Mouse (Mus musculus): ENCODE measurements around the gene Gm21905.

Gm21905 gene

DNA sequence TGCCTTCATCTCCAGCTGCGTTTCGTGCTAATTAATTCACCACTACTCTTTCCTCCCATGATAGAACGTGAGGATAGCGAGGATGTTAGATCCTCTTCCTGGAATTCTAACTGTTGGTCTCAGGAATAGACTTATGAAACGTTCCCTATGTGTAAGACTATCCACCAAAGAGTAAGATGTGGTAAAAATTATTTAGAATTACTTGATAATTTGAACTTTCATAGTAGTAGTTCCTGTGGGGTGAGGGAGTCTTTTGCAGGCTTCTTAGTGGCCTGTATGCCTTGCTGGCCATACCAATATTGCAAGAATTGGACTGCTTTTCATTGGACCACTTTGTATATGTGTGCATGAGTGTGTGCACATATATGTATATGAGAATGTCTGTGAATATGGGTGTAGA is at the start of gene Gm21905:
Gene Gm21905 (minus strand): TSS at position 101 of the 400 bp plus-strand sequence.
- DNase-seq (ENCODE audit: inconsistent ontology term), result no peak

DNA sequence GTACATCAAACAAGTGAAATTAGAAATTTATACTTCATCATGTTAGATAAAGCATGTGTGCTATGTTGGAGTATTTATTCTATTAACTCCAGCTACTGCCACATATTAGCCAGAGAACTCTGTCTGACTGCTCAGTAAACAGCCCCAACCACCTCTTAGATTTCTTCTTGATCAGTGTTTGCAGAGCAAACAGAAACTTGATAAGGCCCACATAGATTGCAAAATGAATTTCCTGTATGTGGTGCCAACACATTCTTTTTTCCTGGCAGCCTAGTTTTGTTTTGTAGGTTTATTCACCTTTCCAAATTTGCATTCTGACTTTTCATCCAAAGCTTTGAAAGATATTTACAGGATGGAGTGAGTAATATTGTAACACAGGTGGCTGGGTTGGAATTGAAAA is 44.2 kb upstream of the Gm21905 start:
- DNase-seq (ENCODE audit: inconsistent ontology term), result no peak

DNA sequence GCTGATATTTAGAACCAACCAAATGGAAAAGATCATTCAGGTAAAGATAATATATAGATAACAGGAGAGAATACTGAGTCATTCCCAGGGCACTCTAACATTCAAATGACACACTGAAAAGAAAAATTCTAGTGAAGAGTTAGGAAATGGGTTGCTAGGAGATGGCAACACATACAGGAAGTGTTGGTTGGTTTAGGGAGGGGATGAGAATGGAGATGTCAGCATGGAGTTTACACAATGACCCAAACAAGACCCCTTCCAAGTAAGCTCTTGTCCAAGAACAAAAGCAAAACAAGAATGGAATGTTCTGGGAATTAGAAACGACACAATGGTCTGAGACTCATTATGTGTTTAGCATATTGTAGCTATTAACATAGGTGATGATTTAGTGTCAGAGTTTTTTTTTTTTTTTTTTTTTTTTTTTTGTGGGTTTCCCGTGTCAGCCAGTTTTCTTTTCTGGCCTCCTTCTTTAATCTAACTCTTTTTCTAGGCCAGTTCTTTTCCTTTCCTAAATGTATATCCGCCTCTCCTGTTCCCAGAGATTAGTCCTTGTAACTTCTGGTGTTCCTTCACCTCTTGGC is 35.8 kb upstream of the Gm21905 start:
- DNase-seq (ENCODE audit: inconsistent ontology term), result peak; percentile 14

DNA sequence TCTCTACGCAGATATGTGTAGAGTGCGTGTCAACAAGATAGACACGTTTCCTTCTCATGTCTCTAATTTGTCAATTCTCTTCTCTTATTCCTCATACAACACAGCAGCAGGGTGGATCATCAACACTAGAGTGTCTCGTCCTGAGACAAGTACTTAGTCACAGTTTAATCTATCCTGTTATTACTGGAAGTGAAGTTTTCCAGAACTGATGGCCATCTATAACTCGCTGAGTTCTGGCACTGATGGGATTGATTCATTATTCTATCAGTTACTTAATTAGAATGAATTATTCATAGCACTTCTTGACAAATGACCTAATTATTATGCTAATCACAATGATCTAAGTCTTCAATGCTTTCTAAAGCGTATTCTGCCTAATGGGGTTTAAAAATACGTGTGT is 23.3 kb upstream of the Gm21905 start:
- peak; percentile 16 for DNase-seq (ENCODE audit: inconsistent ontology term)

DNA sequence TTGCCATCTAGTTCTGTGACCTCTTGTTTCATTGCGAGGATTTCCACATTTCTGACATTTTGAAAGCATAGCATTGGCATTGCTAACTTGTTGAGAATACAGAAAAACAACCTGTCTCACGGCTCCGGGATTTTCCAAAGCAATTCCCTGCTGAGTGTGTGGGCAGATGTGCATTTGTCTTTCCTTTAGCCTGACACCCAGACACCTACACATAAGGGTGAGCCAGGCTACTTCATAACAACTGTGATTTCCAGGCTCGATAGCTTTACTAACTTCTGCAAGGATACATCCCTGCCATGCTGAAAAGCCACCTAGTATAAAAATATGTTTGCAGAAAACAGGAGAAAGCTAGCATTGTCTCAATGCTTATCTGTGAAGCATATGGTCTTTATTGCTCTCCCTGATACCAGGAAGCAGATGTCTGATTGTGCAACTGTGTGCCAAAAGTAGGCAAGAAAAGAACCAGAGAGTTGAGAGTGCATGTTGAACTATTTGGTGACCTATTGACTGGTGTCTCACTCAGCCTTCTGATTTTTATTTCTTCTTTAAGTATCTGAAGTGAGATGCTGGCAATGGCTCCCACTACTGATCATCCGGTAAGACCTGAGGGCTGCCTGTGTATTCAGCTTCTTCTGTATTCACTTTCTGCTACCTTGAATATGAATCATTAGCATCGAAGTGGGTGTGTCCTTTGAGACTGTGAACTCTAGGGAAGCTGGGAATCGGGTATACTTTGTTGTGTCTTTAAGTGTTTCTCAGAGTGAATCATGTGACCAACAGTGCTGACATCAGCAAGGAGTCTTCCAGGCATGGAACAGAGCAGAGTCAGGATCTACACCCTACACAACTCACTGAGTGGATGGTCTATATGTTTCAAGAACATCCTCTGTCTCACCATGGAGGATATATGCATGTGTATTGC is 15.7 kb upstream of the Gm21905 start:
- no peak for DNase-seq (ENCODE audit: inconsistent ontology term)

DNA sequence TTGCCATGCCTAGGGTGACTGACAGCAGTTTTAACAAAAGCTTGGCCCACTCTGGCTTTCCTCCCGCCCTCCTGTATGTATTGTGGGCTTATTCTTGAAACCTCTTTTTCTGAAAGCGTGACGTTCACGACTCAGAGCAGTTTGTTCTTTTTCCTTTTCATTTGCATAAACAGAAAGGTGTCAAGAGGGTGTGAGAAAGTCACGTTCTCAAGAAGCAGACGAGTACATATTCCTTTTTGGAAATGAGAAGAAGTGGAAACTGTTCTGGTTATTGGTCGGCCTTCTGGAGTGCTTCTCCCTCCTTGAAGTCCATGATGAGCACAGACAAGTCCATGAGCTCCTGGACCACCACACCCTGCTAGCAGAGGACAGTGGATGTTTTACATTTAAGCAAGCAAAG is 9.3 kb upstream of the Gm21905 start:
- DNase-seq (ENCODE audit: inconsistent ontology term), result no peak

DNA sequence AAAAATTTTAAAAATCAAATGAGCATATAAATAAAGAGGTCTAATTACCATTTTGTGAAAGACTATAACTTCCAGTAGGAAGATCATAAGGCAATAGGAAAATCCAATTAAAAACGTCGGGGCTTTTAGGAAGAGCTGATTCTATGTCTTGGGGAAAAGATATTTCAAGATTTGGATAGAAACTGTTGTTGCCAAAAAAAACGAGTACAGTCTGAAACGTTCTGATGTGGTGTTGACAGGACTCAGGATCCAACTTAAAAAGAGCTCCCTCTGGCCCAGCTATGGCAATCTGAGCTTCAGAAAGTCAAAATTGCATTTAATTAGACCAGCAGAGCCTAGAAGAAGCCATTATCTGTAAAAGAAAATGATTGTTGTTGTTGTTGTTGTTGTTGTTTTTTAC is 7.9 kb upstream of the Gm21905 start:
- DNase-seq (ENCODE audit: inconsistent ontology term), result no peak

DNA sequence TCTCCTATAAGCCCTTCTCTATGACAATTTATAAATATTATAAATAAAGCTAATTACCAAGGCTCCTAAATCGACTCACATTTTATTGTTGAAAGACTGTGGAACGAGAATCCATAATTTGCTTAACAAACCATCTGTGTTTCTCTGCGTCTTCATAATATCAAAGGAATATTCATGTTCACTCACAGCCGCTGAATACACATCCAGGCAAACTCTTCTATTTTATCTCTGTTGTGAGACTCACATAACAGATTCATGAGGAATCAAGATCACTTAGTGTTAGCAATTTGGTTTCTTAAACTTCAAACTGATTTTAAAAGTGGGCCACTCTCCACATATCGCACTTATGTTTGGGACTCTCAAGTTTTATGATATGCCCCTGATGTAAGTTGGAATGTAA is 1.9 kb upstream of the Gm21905 start:
- DNase-seq (ENCODE audit: inconsistent ontology term), result no peak

DNA sequence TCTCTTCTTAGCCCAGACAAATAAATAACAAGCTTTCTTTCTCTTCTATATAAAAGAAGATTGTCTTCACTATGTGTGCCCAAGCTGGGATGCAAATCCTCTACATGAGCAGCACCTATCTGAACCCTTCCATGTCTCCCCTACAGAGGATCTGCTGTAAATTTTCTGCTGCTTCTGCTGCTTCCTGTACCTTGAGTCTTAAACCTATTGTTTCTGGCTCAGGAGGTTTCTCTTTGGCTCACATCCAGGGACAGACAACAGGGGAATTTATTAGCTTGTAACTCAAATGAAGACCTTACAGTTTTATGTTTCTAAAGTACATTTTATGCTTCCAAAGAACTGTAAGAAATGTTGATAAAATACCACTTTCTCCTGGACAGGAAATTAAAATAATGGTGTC is 785 bp upstream of the Gm21905 start:
- DNase-seq (ENCODE audit: inconsistent ontology term), result no peak

DNA sequence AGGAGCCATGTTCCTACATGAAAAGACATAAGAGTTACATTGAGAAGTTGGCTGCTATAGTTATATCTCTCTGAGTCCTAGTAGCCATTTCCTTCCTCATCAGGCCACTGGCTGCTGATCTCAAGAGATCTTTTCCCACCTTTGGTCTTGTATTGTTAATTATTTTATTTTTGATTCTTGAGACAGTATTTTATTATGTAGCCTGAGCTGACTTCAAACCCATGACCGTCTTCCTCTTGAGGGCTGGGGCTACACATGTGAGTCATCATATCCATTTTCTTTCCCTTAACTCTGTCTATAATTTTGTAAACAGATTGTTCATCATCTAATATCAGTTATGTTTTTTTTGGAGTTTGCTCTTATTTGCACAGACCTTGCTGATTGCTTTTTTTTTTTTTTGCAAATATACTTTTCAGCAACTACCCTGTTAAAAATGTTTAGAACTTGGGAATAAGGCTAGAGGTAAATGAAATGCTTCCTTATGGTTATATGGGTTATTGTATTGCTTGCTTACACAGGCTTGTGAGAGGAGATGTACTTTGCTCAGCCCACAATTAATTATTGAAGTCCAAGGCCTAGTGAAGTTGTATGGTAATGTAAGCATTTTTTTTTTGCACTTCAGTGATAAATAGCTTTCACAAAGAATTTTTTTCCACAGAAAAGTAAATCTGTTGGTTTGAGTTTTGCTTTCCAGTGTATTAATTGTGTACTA is 2.0 kb downstream of the Gm21905 start:
- DNase-seq (ENCODE audit: inconsistent ontology term), result no peak

DNA sequence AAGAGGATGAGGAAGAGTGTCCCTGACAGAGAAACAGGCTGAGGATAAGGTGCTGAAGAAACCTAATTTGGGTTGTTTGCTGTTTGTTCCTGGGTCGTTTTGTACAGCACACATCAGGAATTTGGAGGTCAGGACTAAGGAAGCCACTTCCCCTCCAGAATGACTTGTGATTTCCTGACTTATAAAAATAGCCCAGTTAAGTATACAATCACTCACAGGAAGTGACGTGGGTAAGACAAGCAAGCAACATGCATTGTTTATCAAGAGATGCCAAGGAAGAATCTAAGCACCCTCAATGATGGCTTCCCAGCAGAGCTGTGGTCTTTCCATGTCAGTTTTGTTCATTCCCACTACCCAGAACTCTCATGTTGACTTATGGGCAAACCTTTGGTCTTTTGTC is 3.0 kb downstream of the Gm21905 start:
- no peak for DNase-seq (ENCODE audit: inconsistent ontology term)

DNA sequence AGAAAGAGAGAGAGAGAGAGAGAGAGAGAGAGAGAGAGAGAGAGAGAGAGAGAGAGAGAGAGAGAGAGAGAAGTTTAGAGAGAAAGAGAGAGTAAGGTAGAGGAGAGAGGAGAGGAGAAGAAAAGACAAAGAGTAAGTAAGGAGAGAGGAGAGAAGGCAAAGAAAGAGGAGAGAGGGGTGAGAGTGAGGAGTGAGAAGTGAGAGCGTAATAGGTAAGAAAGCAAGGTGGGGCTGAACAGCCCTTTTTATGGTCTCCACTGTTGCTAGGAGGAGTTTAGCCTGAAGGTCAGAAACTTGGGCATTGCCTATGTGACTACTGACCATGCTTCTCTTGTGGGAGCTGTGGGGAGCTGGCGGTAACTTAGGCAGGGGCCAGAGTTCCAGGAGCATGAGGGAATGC is 4.9 kb downstream of the Gm21905 start, which contains the start of gene Gm5108:
Gene Gm5108 (plus strand): TSS at position 301 of the 400 bp plus-strand sequence.
- no peak for DNase-seq (ENCODE audit: inconsistent ontology term)

DNA sequence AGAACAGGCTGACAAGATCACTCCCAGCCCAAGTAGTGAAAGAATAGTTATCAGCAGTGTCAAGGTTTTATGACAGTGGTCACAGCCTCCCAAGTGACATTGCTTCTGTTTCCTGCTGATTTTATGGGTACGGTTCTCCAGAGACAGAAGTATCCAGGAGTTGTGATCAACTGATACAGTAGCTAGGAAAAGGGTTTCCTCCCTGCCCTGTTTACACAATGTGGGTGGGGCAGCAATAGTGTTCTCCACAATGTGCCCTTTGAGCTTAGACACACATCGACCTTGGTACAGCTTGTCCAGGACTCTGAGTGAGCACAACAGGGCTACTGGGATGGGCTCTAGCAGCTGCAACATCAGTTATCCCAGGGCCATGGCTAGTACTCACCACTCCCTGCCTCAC is 14.6 kb downstream of the Gm21905 start:
- no peak for DNase-seq (ENCODE audit: inconsistent ontology term)

DNA sequence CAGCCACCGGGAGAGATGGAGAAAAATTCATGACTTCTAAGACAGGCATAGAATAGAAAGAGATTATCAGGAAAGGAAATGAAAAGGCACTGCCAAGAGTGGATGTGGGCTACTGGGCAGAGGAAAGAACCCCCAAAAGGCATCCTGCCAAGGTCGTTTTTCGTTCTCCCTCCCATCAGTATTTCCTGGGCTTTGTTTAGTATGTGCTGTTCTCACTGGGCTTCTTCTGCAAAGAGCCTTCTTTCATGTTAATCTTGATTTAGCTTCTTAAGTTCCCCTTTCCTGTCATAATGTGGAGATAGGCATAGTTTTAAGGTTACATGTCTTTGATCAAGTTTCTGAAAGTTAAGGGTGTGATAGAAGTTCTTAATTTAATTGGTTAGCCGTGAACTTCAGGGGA is 15.6 kb downstream of the Gm21905 start:
- no peak for DNase-seq (ENCODE audit: inconsistent ontology term)

DNA sequence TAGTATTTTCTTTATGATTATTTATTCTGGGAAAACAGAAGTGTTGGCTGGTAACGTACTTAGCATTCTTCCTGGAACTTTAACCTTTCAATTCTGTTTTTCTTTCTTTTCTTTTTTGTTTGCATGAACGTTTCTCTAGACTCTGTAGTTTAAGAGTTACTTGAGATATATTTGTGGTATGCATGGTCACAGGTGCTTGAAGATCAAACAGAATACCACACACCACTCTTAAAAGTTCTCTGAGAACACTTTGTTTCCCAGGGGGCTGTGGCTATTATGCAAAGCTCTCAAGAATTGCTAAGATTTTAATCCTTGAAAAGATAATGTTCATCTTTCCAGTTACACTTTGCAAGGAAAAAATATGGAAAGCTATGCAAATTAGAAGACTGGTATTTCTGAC is 41.7 kb downstream of the Gm21905 start:
- no peak for DNase-seq (ENCODE audit: inconsistent ontology term)

DNA sequence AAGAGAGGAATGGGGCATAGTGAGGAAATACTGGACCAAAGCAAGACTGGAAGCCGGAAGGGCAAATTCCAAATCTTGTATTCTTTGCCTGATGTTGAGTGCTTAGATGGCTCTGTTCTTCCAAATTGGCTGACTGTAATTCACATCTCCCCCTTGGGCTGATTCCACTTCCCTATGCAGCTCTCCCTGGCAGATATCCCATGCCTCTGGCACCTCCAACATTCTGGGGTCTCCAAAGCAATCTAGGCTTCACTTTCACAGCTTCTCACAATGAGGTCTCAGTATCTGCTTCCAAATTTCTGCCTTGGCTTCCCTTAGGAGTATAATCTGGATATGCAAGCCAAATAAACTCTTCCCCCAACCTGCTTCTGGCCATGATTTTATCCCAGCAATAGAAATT is 47.3 kb downstream of the Gm21905 start:
- DNase-seq (ENCODE audit: inconsistent ontology term), result no peak

DNA sequence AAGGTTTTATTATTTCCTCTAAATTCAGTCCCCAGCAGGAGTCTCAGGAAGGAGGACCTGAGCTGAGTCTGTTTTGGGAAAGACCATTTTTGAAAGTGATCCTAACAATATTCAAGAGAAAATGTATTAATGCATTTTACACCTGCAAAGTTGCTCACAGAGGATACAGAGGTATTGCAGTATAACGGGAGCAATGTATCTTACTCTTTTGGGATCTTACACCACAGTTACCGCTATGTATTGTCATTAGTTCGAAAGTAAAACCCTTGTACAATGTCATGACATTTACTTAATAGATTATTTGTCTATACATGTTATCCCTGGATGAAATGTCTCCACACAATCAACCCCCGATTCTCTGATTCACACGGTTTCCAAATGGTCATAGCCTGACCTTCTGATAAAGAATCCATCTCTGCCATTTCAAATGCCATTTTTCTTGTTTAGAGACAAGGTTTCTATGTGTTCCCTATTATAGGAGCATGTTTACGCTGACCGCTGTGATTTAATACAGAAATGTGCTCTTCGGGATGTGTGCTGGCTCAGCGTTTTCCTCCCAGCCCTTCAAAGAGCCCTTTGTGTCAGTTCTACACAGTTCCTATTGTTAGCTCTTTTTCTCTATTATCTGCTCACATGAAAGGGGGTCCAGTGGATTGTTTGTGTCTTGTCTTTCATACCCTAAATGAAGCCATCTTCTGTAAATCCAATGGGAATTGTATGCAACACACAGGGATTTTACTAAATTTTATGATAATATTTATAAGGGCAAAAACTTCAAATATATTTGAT is 61.6 kb downstream of the Gm21905 start:
- DNase-seq (ENCODE audit: inconsistent ontology term), result peak; percentile 13

DNA sequence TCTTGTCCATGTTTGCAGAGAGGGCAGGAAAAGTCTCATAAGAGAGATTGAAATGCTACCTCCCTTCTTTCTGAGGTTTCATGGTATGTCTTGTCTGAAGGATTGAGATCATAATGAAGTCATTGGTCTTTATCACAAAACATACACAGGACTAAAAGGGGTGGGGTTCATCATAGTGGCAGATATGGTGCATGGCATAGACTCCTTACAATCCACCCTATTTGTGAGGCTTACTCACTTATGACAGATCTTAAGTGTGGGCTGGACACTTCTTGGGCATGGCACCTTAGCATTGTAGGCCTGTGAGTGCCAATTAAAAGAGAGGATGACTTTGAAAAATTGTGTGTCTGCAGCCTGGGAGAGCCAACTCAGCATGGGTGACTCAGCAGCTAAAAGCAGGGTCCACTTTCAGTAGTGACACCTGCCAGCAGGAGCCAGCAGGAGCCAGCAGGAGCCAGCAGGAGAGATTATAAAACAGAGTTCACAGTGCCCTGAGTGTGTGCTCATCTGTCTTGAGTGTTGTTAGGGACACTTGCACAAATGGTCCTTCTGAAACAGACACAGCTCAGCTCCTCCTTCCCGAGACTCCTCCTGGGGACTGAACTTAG is 62.6 kb downstream of the Gm21905 start:
- no peak for DNase-seq (ENCODE audit: inconsistent ontology term)
